Mouse (Mus musculus) liver, embryonic 15.5 days (tissue): ENCODE measurements around the gene Mrpl14. TPM values are rescaled to one million over a fixed set of nuclear protein-coding genes. Genes with fewer than 3 reads are reported as not detected.

Experiments used
- ATAC-seq: fragments of 200-750 bp; cut with Nextera tagmentation; 2 replicates; pipeline ENCODE4 v1.8.0; 2017; ENCODE audit warnings: moderate number of reproducible peaks, mild to moderate bottlenecking, moderate library complexity; ENCODE audit not compliant: insufficient read depth
- H3K27ac ChIP-seq: fragments of 300-500 bp; sonication (generic); replicated peaks from 2 replicates; pipeline ENCODE4 v1.5.1; 2015; ENCODE audit warnings: mild to moderate bottlenecking, inconsistent platforms
- H3K27me3 ChIP-seq: fragments of 300-500 bp; sonication (generic); 2 replicates; pipeline ENCODE4 v1.6.1; 2015; ENCODE audit warnings: mild to moderate bottlenecking, inconsistent platforms
- H3K36me3 ChIP-seq: fragments of 300-500 bp; sonication (generic); replicated peaks from 2 replicates; pipeline ENCODE4 v1.6.1; 2015; ENCODE audit warnings: moderate library complexity, mild to moderate bottlenecking, inconsistent platforms
- H3K4me1 ChIP-seq: fragments of 300-500 bp; sonication (generic); replicated peaks from 2 replicates; pipeline ENCODE4 v1.6.1; 2015; ENCODE audit warnings: inconsistent platforms
- H3K4me2 ChIP-seq: fragments of 300-500 bp; sonication (generic); 2 replicates; pipeline ENCODE4 v1.6.1; 2015; ENCODE audit warnings: moderate library complexity, mild to moderate bottlenecking, inconsistent platforms
- H3K4me3 ChIP-seq: fragments of 300-500 bp; sonication (generic); replicated peaks from 2 replicates; pipeline ENCODE4 v1.5.1; 2015; ENCODE audit warnings: mild to moderate bottlenecking, inconsistent platforms
- H3K9ac ChIP-seq: fragments of 300-500 bp; sonication (generic); 2 replicates; pipeline ENCODE4 v1.6.1; 2015; ENCODE audit warnings: moderate library complexity, mild to moderate bottlenecking, inconsistent platforms
- H3K9me3 ChIP-seq: fragments of 300-500 bp; sonication (generic); replicated peaks from 2 replicates; pipeline ENCODE4 v1.6.1; 2016; ENCODE audit warnings: inconsistent platforms
- WGBS: fragments of 180-500 bp; shearing (Covaris S2); methylation state at CpG from one replicate; pipeline ENCODE4 v1.1.7; 2015; ENCODE audit warnings: mixed read lengths; ENCODE audit not compliant: insufficient replicate concordance; 5-methylcytosine and 5-hydroxymethylcytosine counted together
- polyA plus RNA-seq: library from polyadenylated mRNA; unstranded; fragments of >200 nt; fragmentation: Nextera tagmentation; extraction: Ambion mirVana; gene quantifications from 2 replicates; pipeline ENCODE4 v1.2.1, GENCODE M21; 2015

Mrpl14 gene
- polyA plus RNA-seq, 1 experiment from 2014 or later: 115 TPM

GRCm38 (mm10) chr17:45735382-45736310 lies 49.5 kb downstream of the Mrpl14 start:
- Histone ChIP-seq H3K9me3 (no peaks in the 10 kb centered on the region), H3K36me3 (no peaks in the 10 kb centered on the region), H3K27me3 (peaks cover 54% of the 10 kb centered on the region), H3K27ac (peak overlapping the region; percentile 83), H3K9ac (peak overlapping the region; percentile 73), H3K4me1 (peaks cover 48% of the 10 kb centered on the region), H3K4me3 (peak overlapping the region; percentile 67), H3K4me2 (peak overlapping the region; percentile 97)
- ATAC-seq: peak; percentile 47
- WGBS: 13% methylated on average over 10 of the region's 10 CpGs

DNA sequence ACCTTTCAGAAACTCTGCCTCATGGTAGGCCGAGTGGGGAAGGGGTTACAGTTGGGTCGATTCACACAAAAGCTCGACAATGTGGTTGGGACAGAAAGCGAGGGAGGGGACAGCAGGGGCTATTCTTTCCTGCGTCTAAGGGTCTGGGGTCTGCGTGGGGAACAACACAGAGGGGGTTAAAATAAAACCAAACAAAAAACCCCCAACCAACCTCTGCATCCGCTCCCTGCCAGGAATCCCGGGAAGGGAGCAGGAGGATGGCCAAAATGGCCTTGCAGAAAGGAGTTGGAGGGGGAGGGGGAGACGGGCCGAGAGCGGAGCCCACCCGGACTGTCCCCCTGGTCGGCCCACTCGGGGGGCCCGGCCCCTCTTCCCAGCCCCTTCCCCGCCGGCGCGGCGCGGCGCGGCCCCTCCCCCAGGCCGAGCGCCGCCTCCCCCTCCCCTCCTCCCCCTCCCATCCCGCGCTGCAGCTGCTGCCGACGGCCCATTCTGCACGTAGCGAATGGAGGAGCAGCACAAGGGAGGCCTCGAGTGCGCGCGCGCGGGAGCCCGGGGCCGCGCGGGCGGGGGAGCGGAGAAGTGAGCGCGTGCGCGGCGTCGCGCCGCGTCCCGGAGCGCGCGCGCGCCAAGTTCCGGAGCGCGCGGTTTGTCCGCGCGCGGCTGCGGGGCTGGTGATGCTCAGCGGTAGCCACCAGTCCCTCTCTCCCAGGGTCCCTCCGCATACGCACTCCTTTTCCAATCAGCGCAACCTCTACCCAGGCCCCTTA lies 50.4 kb downstream of the Mrpl14 start:
- peaks cover 48% of the 10 kb centered on the region for H3K4me1 ChIP-seq
- H3K9ac ChIP-seq: peak overlapping the region; percentile 73
- ATAC-seq: peak; percentile 81
- H3K27ac ChIP-seq: peak overlapping the region; percentile 83
- peak overlapping the region; percentile 67 for H3K4me3 ChIP-seq
- H3K27me3 ChIP-seq: peaks cover 46% of the 10 kb centered on the region
- H3K9me3 ChIP-seq: no peaks in the 10 kb centered on the region
- H3K4me2 ChIP-seq: peak overlapping the region; percentile 97
- no peaks in the 10 kb centered on the region for H3K36me3 ChIP-seq
- under 1% methylated on average over 61 of the region's 72 CpGs for WGBS

DNA sequence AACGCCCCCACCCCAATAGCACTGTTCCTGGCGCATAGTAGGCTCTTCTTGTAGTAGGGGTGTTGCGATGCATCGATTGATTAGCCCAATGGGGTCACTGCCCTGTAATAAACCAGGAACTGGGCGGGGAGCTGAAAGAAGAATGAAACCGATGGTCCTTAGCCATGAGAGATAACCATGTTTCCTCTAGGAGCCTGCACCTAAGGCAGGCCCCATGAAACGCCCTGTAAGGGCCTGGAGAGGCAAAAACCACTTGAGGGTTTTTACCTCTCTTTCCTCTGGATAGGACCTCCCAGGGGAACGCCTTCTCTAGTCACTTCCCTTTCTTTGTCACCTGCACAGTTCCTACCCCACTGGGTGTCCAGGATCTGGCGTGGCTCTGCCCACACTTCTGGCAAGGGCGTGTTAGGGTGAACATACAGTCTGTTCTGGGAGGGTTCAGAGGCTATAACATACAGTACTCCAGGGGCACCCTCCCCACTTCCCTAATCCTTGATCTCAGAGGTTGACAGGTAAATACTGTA lies 51.0 kb downstream of the Mrpl14 start:
- WGBS: 7% methylated on average over 10 of the region's 10 CpGs
- Histone ChIP-seq H3K4me3 (peak overlapping the region; percentile 67), H3K36me3 (no peaks in the 10 kb centered on the region), H3K9me3 (no peaks in the 10 kb centered on the region), H3K4me2 (peak overlapping the region; percentile 97), H3K27ac (peak overlapping the region; percentile 83), H3K4me1 (peaks cover 52% of the 10 kb centered on the region), H3K9ac (peak overlapping the region; percentile 73), H3K27me3 (peaks cover 40% of the 10 kb centered on the region)
- ATAC-seq: peak; percentile 61

DNA sequence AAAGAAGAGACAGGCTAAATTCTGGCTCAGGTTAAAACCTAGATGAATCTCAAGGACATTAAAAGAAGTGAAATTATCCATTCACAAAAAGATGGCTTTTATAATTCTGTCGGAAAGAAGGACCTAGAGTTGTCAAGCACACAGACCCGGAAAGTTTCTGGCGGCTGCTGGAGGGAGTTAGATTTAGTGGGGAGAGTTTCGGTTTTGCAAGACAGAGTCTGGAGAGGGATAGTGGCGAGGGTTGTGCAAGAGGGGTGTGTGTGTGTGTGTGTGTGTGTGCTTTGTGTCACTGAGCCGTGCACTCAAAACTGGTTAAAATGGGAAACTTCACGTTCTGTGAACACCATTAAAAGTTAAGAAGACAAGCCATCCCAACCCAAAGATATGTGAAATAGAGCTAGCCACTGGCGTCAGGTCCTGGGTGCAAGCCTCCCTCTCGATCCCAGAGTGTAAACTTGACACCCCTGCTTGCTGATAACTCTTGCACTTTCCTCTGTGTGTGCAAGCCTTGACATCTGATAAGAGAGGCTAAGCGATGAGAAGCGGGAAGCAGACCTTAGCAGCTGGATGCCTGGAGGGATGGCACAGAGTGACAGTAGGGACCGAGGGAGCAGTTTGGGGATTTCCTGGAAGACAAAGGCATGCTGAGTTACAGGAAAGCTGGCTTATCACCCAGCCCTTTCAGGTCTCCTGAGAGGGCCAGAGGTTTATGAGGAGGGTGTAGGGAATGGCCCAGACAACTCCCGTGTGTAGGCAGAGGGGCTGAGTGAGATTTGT lies 56.4 kb downstream of the Mrpl14 start:
- peak overlapping the region; percentile 39 for H3K4me2 ChIP-seq
- peaks cover 59% of the 10 kb centered on the region for H3K4me1 ChIP-seq
- no peaks in the 10 kb centered on the region for H3K9me3 ChIP-seq
- H3K36me3 ChIP-seq: no peaks in the 10 kb centered on the region
- 29% methylated on average over 13 of the region's 13 CpGs for WGBS
- ATAC-seq: peak; percentile 72
- no peak overlapping the region for H3K4me3 ChIP-seq
- peaks cover under 1% of the 10 kb centered on the region; the same call in 1 of the 2 replicates for H3K27me3 ChIP-seq
- peak overlapping the region; percentile 75 for H3K27ac ChIP-seq
- peak overlapping the region; percentile 31; the same call in 1 of the 2 replicates for H3K9ac ChIP-seq

GRCm38 (mm10) chr17:45745629-45746028 lies 59.5 kb downstream of the Mrpl14 start:
- peak overlapping the region; percentile 23; the same call in 1 of the 2 replicates for H3K9ac ChIP-seq
- H3K9me3 ChIP-seq: no peaks in the 10 kb centered on the region
- no peak overlapping the region for H3K4me3 ChIP-seq
- peaks cover 78% of the 10 kb centered on the region for H3K4me1 ChIP-seq
- peak overlapping the region; percentile 86 for H3K27ac ChIP-seq
- 61% methylated on average over 2 of the region's 2 CpGs for WGBS
- no peaks in the 10 kb centered on the region for H3K27me3 ChIP-seq
- peak; percentile 53 for ATAC-seq
- peak overlapping the region; percentile 41 for H3K4me2 ChIP-seq
- H3K36me3 ChIP-seq: no peaks in the 10 kb centered on the region

- H3K27ac ChIP-seq: peak overlapping the region; percentile 86
- WGBS: 42% methylated on average over 12 of the region's 12 CpGs
- H3K36me3 ChIP-seq: no peaks in the 10 kb centered on the region
- peak overlapping the region; percentile 19; the same call in 1 of the 2 replicates for H3K9ac ChIP-seq
- H3K4me2 ChIP-seq: no peak overlapping the region
- H3K4me1 ChIP-seq: peaks cover 78% of the 10 kb centered on the region
- H3K9me3 ChIP-seq: no peaks in the 10 kb centered on the region
- no peak overlapping the region for H3K4me3 ChIP-seq
- no peaks in the 10 kb centered on the region for H3K27me3 ChIP-seq
- ATAC-seq: no peak
Measured at GRCm38 (mm10) chr17:45746755-45747154, 60.6 kb downstream of the Mrpl14 start.

DNA sequence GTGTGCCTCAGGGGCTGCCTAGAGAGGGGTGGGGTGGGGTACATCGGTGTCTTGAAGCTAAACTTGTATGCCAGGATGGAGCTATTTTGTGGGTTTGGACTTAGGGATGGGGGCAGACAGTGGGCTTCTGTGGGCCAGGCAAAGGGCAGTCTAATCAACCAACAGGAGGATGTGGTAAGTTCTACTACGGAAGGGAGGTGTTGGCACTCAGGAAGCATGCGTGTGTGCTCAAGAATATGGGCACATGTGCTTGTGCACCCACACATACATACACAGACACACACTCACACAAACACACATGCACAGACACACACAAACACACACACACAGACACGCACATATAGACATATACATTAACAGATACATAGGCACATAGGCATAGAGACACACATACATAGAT lies 61.2 kb downstream of the Mrpl14 start:
- peak overlapping the region; percentile 86 for H3K27ac ChIP-seq
- no peak for ATAC-seq
- H3K9me3 ChIP-seq: no peaks in the 10 kb centered on the region
- H3K27me3 ChIP-seq: no peaks in the 10 kb centered on the region; the same call in 1 of the 2 replicates
- peak overlapping the region; percentile 65 for H3K4me2 ChIP-seq
- peak overlapping the region; percentile 19; the same call in 1 of the 2 replicates for H3K9ac ChIP-seq
- peaks cover 73% of the 10 kb centered on the region for H3K4me1 ChIP-seq
- no peaks in the 10 kb centered on the region for H3K36me3 ChIP-seq
- 39% methylated on average over 4 of the region's 4 CpGs for WGBS
- no peak overlapping the region for H3K4me3 ChIP-seq

Other genes with a start within 250 kb of the Mrpl14 start
- gene Spats1, start 210.9 kb upstream of the Mrpl14 start, polyA plus RNA-seq: 0.13 and 0.18 TPM in 2 replicates
- 6.2 and 7.2 TPM in 2 replicates for gene Aars2, start 179.5 kb upstream of the Mrpl14 start, polyA plus RNA-seq
- gene Tcte1, start 162.9 kb upstream of the Mrpl14 start, polyA plus RNA-seq: 0.05 TPM in 1 of 2 replicates, not detected in the other
- gene Tmem151b, start 136.6 kb upstream of the Mrpl14 start, polyA plus RNA-seq: 0.07 and 0.10 TPM in 2 replicates
- 1.2 and 1.6 TPM in 2 replicates for gene Nfkbie, start 130.6 kb upstream of the Mrpl14 start, polyA plus RNA-seq
- 52.1 and 59.8 TPM in 2 replicates for gene Slc35b2, start 122.4 kb upstream of the Mrpl14 start, polyA plus RNA-seq
- gene Hsp90ab1, start 113.1 kb upstream of the Mrpl14 start, polyA plus RNA-seq: 577 and 585 TPM in 2 replicates
- gene Slc29a1, start 86.7 kb upstream of the Mrpl14 start, polyA plus RNA-seq: 175 and 180 TPM in 2 replicates
- 0.54 and 1.1 TPM in 2 replicates for gene Mymx, start 84.2 kb upstream of the Mrpl14 start, polyA plus RNA-seq
- 0.21 and 0.25 TPM in 2 replicates for gene Capn11, start 27.0 kb upstream of the Mrpl14 start, polyA plus RNA-seq
- 8.6 and 9.6 TPM in 2 replicates for gene Tmem63b, start 583 bp downstream of the Mrpl14 start, polyA plus RNA-seq
- 0.25 TPM in 1 of 2 replicates, not detected in the other for gene 1600014C23Rik, start 47.5 kb downstream of the Mrpl14 start, polyA plus RNA-seq